Mouse (Mus musculus) liver, postnatal 0 days (tissue): Measurements from ENCODE around the gene Zbtb20. TPM values are rescaled to one million over a fixed set of nuclear protein-coding genes. Genes with fewer than 3 reads are reported as not detected.

Experiments used
- ATAC-seq: fragments of 200-750 bp; cut with Nextera tagmentation; 2 replicates; pipeline ENCODE4 v1.8.0; 2017; ENCODE audit warnings: mild to moderate bottlenecking, moderate library complexity
- DNase-seq: peaks from one replicate; pipeline ENCODE4 v3.0.0-alpha.2; 2016
- H3K27ac ChIP-seq: fragments of 300-500 bp; sonication (generic); 2 replicates; pipeline ENCODE4 v1.5.1; 2014; ENCODE audit warnings: antibody characterized with exemption, moderate library complexity, mild to moderate bottlenecking, low read depth
- H3K27me3 ChIP-seq: fragments of 300-500 bp; sonication (generic); 2 replicates; pipeline ENCODE4 v1.6.1; 2014; ENCODE audit warnings: low read length, control low read depth, mixed read lengths; ENCODE audit not compliant: insufficient read depth
- H3K36me3 ChIP-seq: fragments of 300-500 bp; sonication (generic); replicated peaks from 2 replicates; pipeline ENCODE4 v1.6.1; 2014; ENCODE audit warnings: mild to moderate bottlenecking, control low read depth, low read length, moderate library complexity, mixed read lengths; ENCODE audit not compliant: insufficient read depth
- H3K4me1 ChIP-seq: fragments of 300-500 bp; sonication (generic); 2 replicates; pipeline ENCODE4 v1.6.1; 2014; ENCODE audit warnings: antibody characterized with exemption, mild to moderate bottlenecking, control low read depth; ENCODE audit not compliant: insufficient read depth
- H3K4me2 ChIP-seq: fragments of 300-500 bp; sonication (generic); 2 replicates; pipeline ENCODE4 v1.6.1; 2014; ENCODE audit warnings: low read depth, mild to moderate bottlenecking, low read length, moderate library complexity, mixed read lengths
- H3K4me3 ChIP-seq: fragments of 300-500 bp; sonication (generic); 2 replicates; pipeline ENCODE4 v1.5.1; 2014; ENCODE audit warnings: low read depth, low read length
- H3K9ac ChIP-seq: fragments of 300-500 bp; sonication (generic); replicated peaks from 2 replicates; pipeline ENCODE4 v1.6.1; 2014; ENCODE audit warnings: mild to moderate bottlenecking, moderate library complexity
- H3K9me3 ChIP-seq: fragments of 300-500 bp; sonication (generic); 2 replicates; pipeline ENCODE4 v1.6.1; 2016; ENCODE audit warnings: mild to moderate bottlenecking, control low read depth, low read length, mixed read lengths
- CTCF ChIP-seq: sonication (generic); IDR thresholded peaks from 2 replicates; pipeline ENCODE4 v1.5.1; 2016; ENCODE audit warnings: antibody characterized with exemption, low read depth
- EP300 ChIP-seq: IDR thresholded peaks from 2 replicates; pipeline ENCODE4 v1.6.1; 2016; ENCODE audit warnings: antibody characterized with exemption, low read depth, mild to moderate bottlenecking
- WGBS: fragments of 180-500 bp; shearing (Covaris S2); extraction: QIAGEN DNeasy Blood & Tissue Kit; methylation state at CpG from one replicate; pipeline ENCODE4 v1.1.7; 2014; ENCODE audit not compliant: insufficient replicate concordance; 5-methylcytosine and 5-hydroxymethylcytosine counted together
- polyA plus RNA-seq: library from polyadenylated mRNA; unstranded; fragments of >200 nt; fragmentation: Nextera tagmentation; extraction: Ambion mirVana; gene quantifications from 2 replicates; pipeline ENCODE4 v1.2.1, GENCODE M21; 2015

Gene Zbtb20
- polyA plus RNA-seq, 1 experiment from 2014 or later = 9.2 TPM

DNA sequence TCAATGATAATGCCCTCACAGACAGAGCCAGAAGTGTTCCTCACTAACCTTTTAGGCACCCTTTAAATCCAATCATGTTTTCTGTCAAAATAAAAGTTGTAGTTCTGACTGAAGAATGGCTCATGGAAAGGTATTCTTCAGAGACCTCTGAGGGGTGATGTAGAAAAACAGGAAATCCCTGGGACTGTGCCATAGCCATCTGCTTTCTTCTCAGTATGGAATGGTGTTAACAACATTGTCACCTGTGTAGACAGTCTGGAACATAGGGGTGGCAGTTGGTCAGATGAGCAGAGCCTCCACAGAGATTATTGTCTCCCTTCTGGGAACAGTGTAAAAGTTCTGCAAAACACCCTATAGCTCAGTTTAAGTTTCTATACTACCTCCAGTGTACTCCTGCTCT, 732.4 kb downstream of the Zbtb20 start:
- H3K4me3 ChIP-seq = no peak overlapping the region
- H3K36me3 ChIP-seq = no peaks in the 10 kb centered on the region; the same call in 1 of the 2 replicates
- ATAC-seq (no peak), DNase-seq (no peak)
- no peak overlapping the region for H3K4me2 ChIP-seq
- no peak for TF ChIP-seq CTCF
- no peak for TF ChIP-seq EP300
- peaks cover 6% of the 10 kb centered on the region; the same call in 1 of the 2 replicates for H3K9me3 ChIP-seq
- no peak overlapping the region for H3K27ac ChIP-seq
- H3K9ac ChIP-seq = no peak overlapping the region
- H3K4me1 ChIP-seq = no peaks in the 10 kb centered on the region
- H3K27me3 ChIP-seq = no peaks in the 10 kb centered on the region

DNA sequence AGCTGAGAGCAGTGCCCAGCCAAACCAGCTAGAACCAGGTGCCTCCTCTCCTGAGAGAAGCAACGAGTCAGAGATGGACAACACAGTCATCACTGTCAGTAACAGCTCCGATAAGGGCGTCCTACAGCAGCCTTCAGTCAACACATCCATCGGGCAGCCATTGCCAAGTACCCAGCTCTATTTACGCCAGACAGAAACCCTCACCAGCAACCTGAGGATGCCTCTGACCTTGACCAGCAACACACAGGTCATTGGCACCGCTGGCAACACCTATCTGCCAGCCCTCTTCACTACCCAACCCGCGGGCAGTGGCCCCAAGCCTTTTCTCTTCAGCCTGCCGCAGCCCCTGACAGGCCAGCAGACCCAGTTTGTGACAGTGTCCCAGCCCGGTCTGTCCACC, 734.7 kb downstream of the Zbtb20 start:
- H3K36me3 ChIP-seq = no peaks in the 10 kb centered on the region; the same call in 1 of the 2 replicates
- H3K27ac ChIP-seq = no peak overlapping the region
- H3K4me2 ChIP-seq = no peak overlapping the region
- TF ChIP-seq EP300 (no peak), CTCF (no peak)
- DNase-seq (no peak), ATAC-seq (no peak)
- no peak overlapping the region for H3K4me3 ChIP-seq
- H3K27me3 ChIP-seq = no peaks in the 10 kb centered on the region
- H3K9me3 ChIP-seq = peaks cover 6% of the 10 kb centered on the region; the same call in 1 of the 2 replicates
- no peaks in the 10 kb centered on the region for H3K4me1 ChIP-seq
- 86% methylated on average over 10 of the region's 10 CpGs for WGBS
- no peak overlapping the region for H3K9ac ChIP-seq

DNA sequence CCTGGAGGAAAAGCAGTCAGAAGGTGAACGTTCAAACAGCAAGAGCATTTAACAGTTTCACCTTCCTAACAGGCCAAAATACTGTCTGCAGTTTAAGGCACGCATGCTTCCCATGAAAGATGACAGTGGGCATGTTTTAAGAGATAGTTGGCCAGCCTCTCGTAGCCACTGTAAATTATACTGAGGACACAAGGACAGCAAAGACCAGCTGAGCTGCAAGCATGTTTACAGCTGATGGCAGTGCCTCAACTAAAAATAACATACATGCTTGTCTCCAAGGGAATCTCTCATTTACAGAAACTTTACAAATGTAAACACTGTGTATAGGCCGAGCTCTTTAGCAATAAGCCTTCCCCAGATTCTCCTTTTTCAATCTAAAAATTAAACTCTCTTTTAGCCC, 740.7 kb downstream of the Zbtb20 start:
- Histone ChIP-seq H3K4me2 (no peak overlapping the region), H3K9me3 (no peaks in the 10 kb centered on the region), H3K4me3 (no peak overlapping the region), H3K27me3 (no peaks in the 10 kb centered on the region), H3K9ac (no peak overlapping the region), H3K4me1 (no peaks in the 10 kb centered on the region), H3K27ac (no peak overlapping the region), H3K36me3 (no peaks in the 10 kb centered on the region)
- DNase-seq (no peak), ATAC-seq (no peak)
- no peak for TF ChIP-seq EP300
- no peak for TF ChIP-seq CTCF
- WGBS = 73% methylated on average over 4 of the region's 4 CpGs

DNA sequence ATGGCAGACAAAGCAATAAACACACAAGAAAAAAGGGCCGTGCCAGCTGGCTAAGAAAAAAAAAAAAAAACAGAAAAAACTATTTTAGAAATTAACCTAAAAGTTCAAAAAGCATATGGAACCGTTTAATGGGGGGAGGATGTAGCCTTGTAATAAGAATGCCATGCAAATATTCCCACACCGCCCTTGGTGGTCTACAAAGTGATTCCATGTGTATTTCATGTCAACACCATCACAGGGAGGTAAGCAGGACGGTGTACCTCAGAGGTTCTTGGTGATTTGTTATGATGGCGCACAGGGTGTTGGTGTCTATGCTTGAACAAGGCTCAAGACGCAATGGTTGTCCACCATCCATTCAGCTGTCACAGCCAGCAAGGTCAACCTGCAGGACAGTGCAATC, 741.7 kb downstream of the Zbtb20 start:
- no peaks in the 10 kb centered on the region for H3K4me1 ChIP-seq
- no peaks in the 10 kb centered on the region for H3K36me3 ChIP-seq
- H3K4me2 ChIP-seq = no peak overlapping the region
- no peak overlapping the region for H3K9ac ChIP-seq
- 84% methylated on average over 6 of the region's 6 CpGs for WGBS
- H3K27me3 ChIP-seq = no peaks in the 10 kb centered on the region
- no peak overlapping the region for H3K4me3 ChIP-seq
- DNase-seq (no peak), ATAC-seq (no peak)
- no peaks in the 10 kb centered on the region for H3K9me3 ChIP-seq
- TF ChIP-seq EP300 = no peak
- no peak for TF ChIP-seq CTCF
- no peak overlapping the region for H3K27ac ChIP-seq

DNA sequence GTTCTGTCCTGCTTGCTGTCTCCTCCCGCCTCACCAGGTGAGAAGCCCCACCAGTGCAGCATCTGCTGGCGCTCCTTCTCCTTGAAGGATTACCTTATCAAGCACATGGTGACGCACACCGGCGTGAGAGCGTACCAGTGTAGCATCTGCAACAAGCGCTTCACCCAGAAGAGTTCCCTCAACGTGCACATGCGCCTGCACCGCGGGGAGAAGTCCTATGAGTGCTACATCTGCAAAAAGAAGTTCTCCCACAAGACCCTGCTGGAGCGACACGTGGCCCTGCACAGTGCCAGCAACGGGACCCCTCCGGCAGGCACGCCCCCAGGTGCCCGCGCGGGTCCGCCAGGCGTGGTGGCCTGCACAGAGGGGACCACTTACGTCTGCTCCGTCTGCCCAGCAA, 742.6 kb downstream of the Zbtb20 start:
- H3K4me2 ChIP-seq = no peak overlapping the region
- ATAC-seq (no peak), DNase-seq (no peak)
- no peaks in the 10 kb centered on the region for H3K4me1 ChIP-seq
- H3K27ac ChIP-seq = no peak overlapping the region
- H3K9me3 ChIP-seq = no peaks in the 10 kb centered on the region
- H3K36me3 ChIP-seq = no peaks in the 10 kb centered on the region
- 79% methylated on average over 23 of the region's 23 CpGs for WGBS
- no peak overlapping the region for H3K9ac ChIP-seq
- no peak for TF ChIP-seq EP300
- TF ChIP-seq CTCF = no peak
- no peaks in the 10 kb centered on the region for H3K27me3 ChIP-seq
- no peak overlapping the region for H3K4me3 ChIP-seq

DNA sequence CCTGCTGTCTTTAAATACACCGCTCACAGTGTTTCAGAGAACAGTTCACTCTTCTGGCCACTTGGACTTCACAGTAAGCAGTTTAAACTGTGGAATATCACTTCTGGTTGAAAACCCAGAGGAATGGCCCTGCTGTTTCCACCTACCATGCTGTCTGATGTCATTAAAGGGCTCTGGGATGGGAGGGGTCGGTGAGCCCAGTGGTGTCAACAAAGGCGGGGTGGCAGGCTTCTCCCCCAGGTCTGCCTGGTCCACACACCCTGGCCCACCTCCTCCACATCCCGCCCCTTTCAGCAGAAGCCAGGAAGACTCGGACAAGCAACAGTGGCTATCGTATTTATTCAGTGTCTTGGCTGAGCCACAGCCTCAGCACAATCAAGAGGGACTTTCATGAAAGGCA, 743.6 kb downstream of the Zbtb20 start:
- Histone ChIP-seq H3K4me1 (no peaks in the 10 kb centered on the region), H3K9me3 (no peaks in the 10 kb centered on the region), H3K36me3 (no peaks in the 10 kb centered on the region), H3K4me3 (no peak overlapping the region), H3K4me2 (no peak overlapping the region), H3K9ac (no peak overlapping the region), H3K27me3 (no peaks in the 10 kb centered on the region), H3K27ac (no peak overlapping the region)
- ATAC-seq (no peak), DNase-seq (no peak)
- WGBS = 64% methylated on average over 6 of the region's 6 CpGs
- TF ChIP-seq EP300 = no peak
- TF ChIP-seq CTCF = no peak

DNA sequence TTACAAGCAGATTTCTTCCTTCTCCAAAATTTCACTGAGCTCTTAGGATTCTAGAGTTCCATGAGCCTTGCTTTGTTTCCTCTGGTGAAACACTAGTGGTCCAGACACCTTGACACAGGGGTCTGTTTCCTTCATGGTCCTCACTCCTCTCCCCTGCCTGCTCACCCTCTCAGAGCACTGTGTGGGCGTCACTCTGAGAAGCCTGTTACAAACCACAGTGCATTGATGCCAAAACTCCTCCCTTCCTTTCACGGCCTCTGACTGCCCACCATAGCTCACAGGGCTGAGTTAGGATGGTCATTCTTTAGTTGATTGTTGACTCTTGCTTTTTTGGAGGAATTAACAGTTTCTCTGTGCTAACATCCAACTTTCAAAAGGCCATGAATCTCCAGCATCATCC, 744.7 kb downstream of the Zbtb20 start:
- Histone ChIP-seq H3K9me3 (no peaks in the 10 kb centered on the region), H3K4me1 (no peaks in the 10 kb centered on the region), H3K4me3 (no peak overlapping the region), H3K4me2 (no peak overlapping the region), H3K27ac (no peak overlapping the region), H3K27me3 (no peaks in the 10 kb centered on the region), H3K9ac (no peak overlapping the region), H3K36me3 (no peaks in the 10 kb centered on the region)
- DNase-seq (no peak), ATAC-seq (no peak)
- 46% methylated on average over 2 of the region's 2 CpGs for WGBS
- TF ChIP-seq EP300 (no peak), CTCF (no peak)
